In the genomic region with DNA sequence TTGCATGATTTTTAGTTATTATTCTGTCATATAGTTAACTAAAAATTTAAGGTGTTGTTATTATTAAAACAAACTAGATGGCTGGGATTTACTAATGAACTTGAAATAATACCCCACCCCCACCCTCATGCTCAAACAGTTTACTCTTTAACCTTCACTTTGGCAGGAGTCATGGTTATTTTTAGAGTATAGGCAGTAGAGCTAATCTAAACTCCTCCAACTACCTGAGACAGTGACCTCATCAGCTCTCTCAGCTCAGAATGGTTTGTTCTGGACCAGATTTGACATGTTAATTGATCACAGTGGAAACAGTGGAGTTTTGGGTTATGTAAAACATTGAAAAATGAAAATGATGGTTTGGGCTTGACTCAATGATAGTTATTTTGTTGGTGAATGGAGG, we compare ENCODE assay signal across 22 mouse cellular contexts. TPM values are rescaled to one million over a fixed set of nuclear protein-coding genes. Genes with fewer than 3 reads are reported as not detected.
A peak's percentile ranks its signal among the peaks of the same experiment; 100 is the strongest.
DNase-seq lines count a peak whose midpoint lies in the region; ATAC-seq and TF ChIP-seq lines count a peak whose summit lies in the region.
"Had no signal": no experiment of that assay in that cellular context is flagged by ENCODE, and none has a peak within 500 bp of the region (broad histone marks: within the 10 kb centered on the region; RNA-seq: fewer than 3 reads in every experiment).

No protein-coding gene starts in this region.

- H3K4me3 ChIP-seq in heart, embryonic 12.5 days: no peak overlapping the region
- no peak overlapping the region for H3K4me3 ChIP-seq in kidney, adult 2 months (ENCODE audit: insufficient read depth, low read depth, low read length)
- H3K4me3 ChIP-seq in lung, postnatal 0 days (ENCODE audit: low read depth, low read length): no peak overlapping the region
- no peak overlapping the region for H3K4me3 ChIP-seq in midbrain, embryonic 14.5 days (replicated peaks; ENCODE audit: low read depth, low read length)
- H3K4me3 ChIP-seq: embryonic facial prominence, embryonic 13.5 days; hindbrain, embryonic 13.5 days; limb, embryonic 10.5 days had no signal

- DNase-seq in heart, postnatal 10 days: no peak
- DNase-seq in kidney, adult 2 months: peak; percentile 55
- no peak for DNase-seq in kidney, postnatal 36 days
- DNase-seq in lung, postnatal 0 days (ENCODE audit: low spot score): peak; percentile 36
- no peak for DNase-seq in lung, postnatal 4 days
- DNase-seq in midbrain, embryonic 14.5 days: no peak
- DNase-seq: adrenal gland, postnatal 36 days; cerebellum, adult 11-12 months; cerebellum, postnatal 14 days; kidney, postnatal 10 days; right cerebral cortex, postnatal 25 days; thymus, postnatal 14 days had no signal

- TF ChIP-seq POLR2A in kidney, adult 2 months (IDR thresholded peaks at IDR 0.05; ENCODE audit: low read depth, low read length): no peak

- no peaks in the 10 kb centered on the region for H3K27me3 ChIP-seq in heart, embryonic 12.5 days (replicated peaks)
- H3K27me3 ChIP-seq in kidney, adult 2 months (replicated peaks; ENCODE audit: control insufficient read depth, insufficient read depth, low read length): no peaks in the 10 kb centered on the region
- H3K27me3 ChIP-seq in lung, postnatal 0 days (replicated peaks; ENCODE audit: insufficient read depth, low read length): no peaks in the 10 kb centered on the region
- H3K27me3 ChIP-seq in midbrain, embryonic 14.5 days (ENCODE audit: control insufficient read depth, insufficient read depth, low read length): no peaks in the 10 kb centered on the region
- H3K27me3 ChIP-seq: embryonic facial prominence, embryonic 13.5 days; hindbrain, embryonic 13.5 days had no signal

- ATAC-seq in heart, embryonic 12.5 days (ENCODE audit: insufficient number of reproducible peaks, low FRiP score): no peak
- ATAC-seq in lung, postnatal 0 days: no peak
- ATAC-seq in midbrain, embryonic 14.5 days (ENCODE audit: low FRiP score, low TSS enrichment): no peak
- ATAC-seq: forebrain, embryonic 14.5 days; inflammation-experienced regulatory T-cells, adult 6 months; midbrain, embryonic 16.5 days had no signal

- H3K27ac ChIP-seq in heart, embryonic 12.5 days (ENCODE audit: poor library complexity, severe bottlenecking): peak overlapping the region; percentile 84
- H3K27ac ChIP-seq in kidney, adult 2 months (ENCODE audit: insufficient read depth, low read depth, low read length): peak overlapping the region; percentile 78
- H3K27ac ChIP-seq in lung, postnatal 0 days (ENCODE audit: low read length): no peak overlapping the region
- no peak overlapping the region for H3K27ac ChIP-seq in midbrain, embryonic 14.5 days (replicated peaks; ENCODE audit: low read depth, low read length)
- H3K27ac ChIP-seq: embryonic facial prominence, embryonic 13.5 days; hindbrain, embryonic 13.5 days; limb, embryonic 10.5 days; liver, embryonic 14.5 days had no signal

- H3K9ac ChIP-seq in heart, embryonic 12.5 days: no peak overlapping the region; the same call in 1 of the 2 replicates
- no peak overlapping the region for H3K9ac ChIP-seq in lung, postnatal 0 days (replicated peaks; ENCODE audit: low read depth)
- no peak overlapping the region for H3K9ac ChIP-seq in midbrain, embryonic 14.5 days (replicated peaks; ENCODE audit: low read length)
- H3K9ac ChIP-seq: embryonic facial prominence, embryonic 13.5 days; hindbrain, embryonic 13.5 days; liver, embryonic 14.5 days had no signal

- no peak for TF ChIP-seq EP300 in lung, postnatal 0 days (IDR thresholded peaks at IDR 0.05)

- intact Hi-C loops in heart, postnatal 10 days (cut with DNase I): no loop called here

- peaks cover 23% of the 10 kb centered on the region for H3K36me3 ChIP-seq in heart, embryonic 12.5 days
- H3K36me3 ChIP-seq in kidney, adult 2 months (ENCODE audit: control insufficient read depth, insufficient read depth, low read length): peaks cover 5% of the 10 kb centered on the region
- H3K36me3 ChIP-seq in lung, postnatal 0 days (ENCODE audit: insufficient read depth, low read length): peaks cover 6% of the 10 kb centered on the region; the same call in 1 of the 2 replicates
- H3K36me3 ChIP-seq in midbrain, embryonic 14.5 days (ENCODE audit: control insufficient read depth, insufficient read depth, low read length): peaks cover 21% of the 10 kb centered on the region

- peaks cover 22% of the 10 kb centered on the region for H3K4me1 ChIP-seq in heart, embryonic 12.5 days (replicated peaks)
- H3K4me1 ChIP-seq in kidney, adult 2 months (ENCODE audit: control insufficient read depth, insufficient read depth, low read length): peaks cover 22% of the 10 kb centered on the region
- no peaks in the 10 kb centered on the region for H3K4me1 ChIP-seq in lung, postnatal 0 days (ENCODE audit: insufficient read depth, low read depth, low read length)
- H3K4me1 ChIP-seq in midbrain, embryonic 14.5 days (ENCODE audit: control insufficient read depth, insufficient read depth, low read length): no peaks in the 10 kb centered on the region
- H3K4me1 ChIP-seq: embryonic facial prominence, embryonic 13.5 days; limb, embryonic 10.5 days had no signal

- H3K4me2 ChIP-seq in heart, embryonic 12.5 days: peak overlapping the region; percentile 33
- no peak overlapping the region for H3K4me2 ChIP-seq in lung, postnatal 0 days (replicated peaks; ENCODE audit: low read depth, low read length)
- no peak overlapping the region for H3K4me2 ChIP-seq in midbrain, embryonic 14.5 days (ENCODE audit: low read length)
- H3K4me2 ChIP-seq: embryonic facial prominence, embryonic 13.5 days; hindbrain, embryonic 13.5 days had no signal

- no peak for TF ChIP-seq CTCF in kidney, adult 2 months (conservative IDR thresholded peaks at IDR 0.05; ENCODE audit: insufficient read depth, insufficient read length, low read depth, low read length)
- TF ChIP-seq CTCF in lung, postnatal 0 days (IDR thresholded peaks at IDR 0.05): no peak

- H3K9me3 ChIP-seq in heart, embryonic 12.5 days (replicated peaks): no peaks in the 10 kb centered on the region
- H3K9me3 ChIP-seq in lung, postnatal 0 days (ENCODE audit: low read length): no peaks in the 10 kb centered on the region
- H3K9me3 ChIP-seq in midbrain, embryonic 14.5 days (ENCODE audit: control insufficient read depth, low read length): no peaks in the 10 kb centered on the region
- H3K9me3 ChIP-seq: embryonic facial prominence, embryonic 13.5 days; hindbrain, embryonic 13.5 days; limb, embryonic 10.5 days had no signal

RNA-seq across cellular contexts. Expression of gene Dcaf8, which starts 12.6 kb away (rescaled TPM):
- polyA plus RNA-seq in heart, embryonic 12.5 days (2016; fragmentation: Nextera tagmentation; extraction: Ambion mirVana): 123 and 125 TPM in 2 replicates
- 100 to 1,000 TPM; 119 to 130 TPM for total RNA-seq in heart, postnatal 10 days (2021)
- polyA plus RNA-seq in kidney, adult 2 months (2012; rRNA removed): 93.4 and 95.1 TPM in 2 replicates
- 93.7 and 96.6 TPM in 2 replicates for polyA plus RNA-seq in lung, postnatal 0 days (2015; fragmentation: Nextera tagmentation; extraction: Ambion mirVana)
- 63.5 and 79.8 TPM in 2 replicates for polyA plus RNA-seq in midbrain, embryonic 14.5 days (2014; fragmentation: Nextera tagmentation; extraction: Ambion mirVana)

RNA-seq across cellular contexts. Expression of gene Pex19, which starts 34.0 kb away (rescaled TPM):
- polyA plus RNA-seq in heart, embryonic 12.5 days (2016; fragmentation: Nextera tagmentation; extraction: Ambion mirVana): 133 and 139 TPM in 2 replicates
- 100 to 1,000 TPM; 145 to 153 TPM for total RNA-seq in heart, postnatal 10 days (2021)
- polyA plus RNA-seq in kidney, adult 2 months (2012; rRNA removed): 110 and 125 TPM in 2 replicates
- 74.5 and 74.9 TPM in 2 replicates for polyA plus RNA-seq in lung, postnatal 0 days (2015; fragmentation: Nextera tagmentation; extraction: Ambion mirVana)
- polyA plus RNA-seq in midbrain, embryonic 14.5 days (2014; fragmentation: Nextera tagmentation; extraction: Ambion mirVana): 122 and 156 TPM in 2 replicates

RNA-seq across cellular contexts. Expression of gene Pea15a, which starts 46.1 kb away (rescaled TPM):
- 156 and 164 TPM in 2 replicates for polyA plus RNA-seq in heart, embryonic 12.5 days (2016; fragmentation: Nextera tagmentation; extraction: Ambion mirVana)
- 100 to 1,000 TPM; 111 to 121 TPM for total RNA-seq in heart, postnatal 10 days (2021)
- polyA plus RNA-seq in kidney, adult 2 months (2012; rRNA removed): 52.1 and 58.7 TPM in 2 replicates
- polyA plus RNA-seq in lung, postnatal 0 days (2015; fragmentation: Nextera tagmentation; extraction: Ambion mirVana): 114 and 118 TPM in 2 replicates
- polyA plus RNA-seq in midbrain, embryonic 14.5 days (2014; fragmentation: Nextera tagmentation; extraction: Ambion mirVana): 314 and 385 TPM in 2 replicates

RNA-seq across cellular contexts. Expression of gene Casq1, which starts 59.2 kb away (rescaled TPM):
- polyA plus RNA-seq in heart, embryonic 12.5 days (2016; fragmentation: Nextera tagmentation; extraction: Ambion mirVana): 182 and 185 TPM in 2 replicates
- total RNA-seq in heart, postnatal 10 days (2021): 1 to 10 TPM; 6.6 to 9.1 TPM
- 0.29 and 27.1 TPM in 2 replicates for polyA plus RNA-seq in kidney, adult 2 months (2012; rRNA removed)
- 2.5 TPM in 2 replicates for polyA plus RNA-seq in lung, postnatal 0 days (2015; fragmentation: Nextera tagmentation; extraction: Ambion mirVana)
- polyA plus RNA-seq in midbrain, embryonic 14.5 days (2014; fragmentation: Nextera tagmentation; extraction: Ambion mirVana): 1.6 and 2.3 TPM in 2 replicates
- total RNA-seq: megakaryocyte-erythroid progenitor cell, adult 5-6 weeks; neutrophil, adult 5-6 weeks had no signal
- polyA plus RNA-seq: inflammation-experienced regulatory T-cells, adult 6 months had no signal

Comparison
In these comparisons a context has a peak if more than half of its experiments do, and no peak if none do; other contexts are left out.
1. DNase-seq: peak in kidney, adult 2 months (single experiment) and lung, postnatal 0 days (single experiment); none in heart, postnatal 10 days (0 of 2), kidney, postnatal 36 days (0 of 2), lung, postnatal 4 days (0 of 2) and midbrain, embryonic 14.5 days (single experiment).
2. H3K27ac ChIP-seq: peak in heart, embryonic 12.5 days (single experiment) and kidney, adult 2 months (single experiment); none in lung, postnatal 0 days (single experiment) and midbrain, embryonic 14.5 days (single experiment).